Mouse (Mus musculus) MEL (cell line): ENCODE data around the gene Safb2. TPM values are rescaled to one million over a fixed set of nuclear protein-coding genes. Genes with fewer than 3 reads are reported as not detected.

Experiments
- DNase-seq: peaks from one replicate; pipeline ENCODE4 v3.0.0; 2011; ENCODE audit warnings: low read depth, low spot score
- H3K27ac ChIP-seq: 2 replicates; pipeline ENCODE4 v1.5.1; 2012; ENCODE audit warnings: low read depth, mild to moderate bottlenecking, control low read depth, low read length, moderate library complexity; ENCODE audit not compliant: control insufficient read depth
- H3K27me3 ChIP-seq, 2 experiments: fragments of 150-350 bp in 1 of 2; sonication (generic) in 1 of 2; 2 replicates each; pipeline ENCODE4 v1.6.1; 2012; ENCODE audit warnings: low read length in 2 of 2, mild to moderate bottlenecking in 2 of 2, improper control_type of control experiment in 1 of 2, moderate library complexity in 1 of 2; ENCODE audit not compliant: insufficient read depth in 2 of 2, control insufficient read depth in 1 of 2
- H3K36me3 ChIP-seq, 2 experiments: 2 replicates each; pipeline ENCODE4 v1.6.1; 2012 to 2014; ENCODE audit warnings: low read length in 2 of 2, improper control_type of control experiment in 1 of 2, inconsistent platforms in 1 of 2, mild to moderate bottlenecking in 1 of 2; ENCODE audit not compliant: insufficient read depth in 2 of 2, control insufficient read depth in 1 of 2
- H3K4me1 ChIP-seq, 2 experiments: fragments of 150-350 bp in 1 of 2; sonication (generic) in 1 of 2; 2 replicates each; pipeline ENCODE4 v1.6.1; 2012; ENCODE audit warnings: low read length in 2 of 2, improper control_type of control experiment in 1 of 2, mild to moderate bottlenecking in 1 of 2; ENCODE audit not compliant: insufficient read depth in 2 of 2, control insufficient read depth in 1 of 2
- H3K4me3 ChIP-seq, 2 experiments: fragments of 150-350 bp in 1 of 2; sonication (generic) in 1 of 2; 2 replicates each; pipeline ENCODE4 v1.5.1; 2012; ENCODE audit warnings: low read depth in 2 of 2, low read length in 2 of 2, mild to moderate bottlenecking in 2 of 2, moderate library complexity in 2 of 2, control low read depth in 1 of 2, improper control_type of control experiment in 1 of 2; ENCODE audit not compliant: control insufficient read depth in 1 of 2, insufficient read depth in 1 of 2
- H3K79me2 ChIP-seq: 2 replicates; pipeline ENCODE4 v1.6.1; 2012; ENCODE audit warnings: mild to moderate bottlenecking, low read length, moderate library complexity; ENCODE audit not compliant: control insufficient read depth, poor library complexity, insufficient read depth
- H3K9ac ChIP-seq: 2 replicates; pipeline ENCODE4 v1.6.1; 2012; ENCODE audit warnings: low read depth, mild to moderate bottlenecking, control low read depth, low read length, moderate library complexity; ENCODE audit not compliant: control insufficient read depth, poor library complexity, severe bottlenecking
- H3K9me3 ChIP-seq: fragments of 150-350 bp; sonication (generic); replicated peaks from 2 replicates; pipeline ENCODE4 v1.6.1; 2012; ENCODE audit warnings: mild to moderate bottlenecking, low read length, improper control_type of control experiment, moderate library complexity; ENCODE audit not compliant: insufficient read depth
- CTCF ChIP-seq, 3 experiments: IDR thresholded peaks in 2 of 3; conservative IDR thresholded peaks in 1 of 3; 2 replicates each; pipeline ENCODE4 v1.5.1; 2011 to 2012; ENCODE audit warnings: low read length in 3 of 3, low read depth in 2 of 3, mild to moderate bottlenecking in 2 of 3, improper control_type of control experiment in 1 of 3, inconsistent platforms in 1 of 3, mixed read lengths in 1 of 3, moderate library complexity in 1 of 3; ENCODE audit not compliant: control insufficient read depth in 1 of 3, insufficient read depth in 1 of 3, poor library complexity in 1 of 3, severe bottlenecking in 1 of 3
- E2F4 ChIP-seq: IDR thresholded peaks from 2 replicates; pipeline ENCODE4 v1.6.1; 2011; ENCODE audit warnings: low read depth, low read length, improper control_type of control experiment, borderline replicate concordance
- MAZ ChIP-seq: IDR thresholded peaks from 2 replicates; pipeline ENCODE4 v1.6.1; 2012; ENCODE audit warnings: low read depth, mild to moderate bottlenecking, inconsistent platforms, low read length, improper control_type of control experiment
- MXI1 ChIP-seq: IDR thresholded peaks from 2 replicates; pipeline ENCODE4 v1.6.1; 2011; ENCODE audit warnings: mild to moderate bottlenecking, low read depth, low read length, improper control_type of control experiment
- MYC ChIP-seq: IDR thresholded peaks from 2 replicates; pipeline ENCODE4 v1.6.1; 2011; ENCODE audit warnings: low read depth, mild to moderate bottlenecking, low read length, improper control_type of control experiment, moderate library complexity
- POLR2A ChIP-seq, 2 experiments: IDR thresholded peaks; 2 replicates each; pipeline ENCODE4 v1.6.1; 2011 to 2012; ENCODE audit warnings: low read length in 2 of 2, mild to moderate bottlenecking in 2 of 2, control low read depth in 1 of 2, improper control_type of control experiment in 1 of 2, low read depth in 1 of 2, moderate library complexity in 1 of 2; ENCODE audit not compliant: control insufficient read depth in 1 of 2, insufficient read depth in 1 of 2, poor library complexity in 1 of 2
- POLR2AphosphoS2 ChIP-seq: IDR thresholded peaks from 2 replicates; pipeline ENCODE4 v1.6.1; 2011; ENCODE audit warnings: low read length, improper control_type of control experiment
- RAD21 ChIP-seq: IDR thresholded peaks from 2 replicates; pipeline ENCODE4 v1.6.1; 2011; ENCODE audit warnings: mild to moderate bottlenecking, low read depth, low read length, improper control_type of control experiment
- SMC3 ChIP-seq: IDR thresholded peaks from 2 replicates; pipeline ENCODE4 v1.6.1; 2011; ENCODE audit warnings: low read depth, low read length, improper control_type of control experiment
- TAL1 ChIP-seq: IDR thresholded peaks from 2 replicates; pipeline ENCODE4 v1.6.1; 2012; ENCODE audit warnings: mild to moderate bottlenecking, inconsistent platforms, low read length, moderate library complexity, mixed read lengths
- TBP ChIP-seq: IDR thresholded peaks from 2 replicates; pipeline ENCODE4 v1.8.0; 2011; ENCODE audit warnings: low read depth, low read length, improper control_type of control experiment
- ZC3H11A ChIP-seq: IDR thresholded peaks from 2 replicates; pipeline ENCODE4 v1.6.1; 2012; ENCODE audit warnings: low read depth, mild to moderate bottlenecking, inconsistent platforms, low read length, improper control_type of control experiment
- ZKSCAN1 ChIP-seq: IDR thresholded peaks from 2 replicates; pipeline ENCODE4 v1.6.1; 2012; ENCODE audit warnings: low read depth, mild to moderate bottlenecking, inconsistent platforms, low read length, improper control_type of control experiment, moderate library complexity
- ZMIZ1 ChIP-seq: IDR thresholded peaks from 2 replicates; pipeline ENCODE4 v1.6.1; 2012; ENCODE audit warnings: low read depth, mild to moderate bottlenecking, inconsistent platforms, low read length, improper control_type of control experiment, moderate library complexity
- ZNF384 ChIP-seq: IDR thresholded peaks from 2 replicates; pipeline ENCODE4 v1.6.1; 2012; ENCODE audit warnings: low read depth, mild to moderate bottlenecking, inconsistent platforms, low read length, improper control_type of control experiment
- polyA plus RNA-seq, 2 experiments: library from polyadenylated mRNA; stranded (reverse) in 1 of 2; unstranded in 1 of 2; fragments of >175 nt in 1 of 2; fragments of >200 nt in 1 of 2; gene quantifications; 2 replicates each; pipeline versions ENCODE4 v1.2.1 to v1.2.4; 2012; ENCODE audit warnings: low replicate concordance in 2 of 2, low read depth in 1 of 2; ENCODE audit not compliant: insufficient read length in 2 of 2, insufficient read depth in 1 of 2, missing spikeins in 1 of 2
- total RNA-seq: library from RNA; depleted of rRNA; stranded (reverse); fragments of 300-350 nt; gene quantifications from 2 replicates; pipeline ENCODE4 v1.2.3, GENCODE M21; 2012

Safb2 gene
- total and polyA plus RNA-seq, 3 experiments, result 61.6 to 741 (median 217) TPM

GRCm38 (mm10) chr17:56558448-56558847 lies 25.9 kb downstream of the Safb2 start:
- Histone ChIP-seq H3K9ac (no peak overlapping the region), H3K79me2 (no peaks in the 10 kb centered on the region), H3K4me3 (no peak overlapping the region), H3K4me1 (no peaks in the 10 kb centered on the region), H3K27me3 (no peaks in the 10 kb centered on the region), H3K36me3 (peaks cover 0 to 4% of the 10 kb centered on the region in 2 experiments; a peak in 1 of 4 replicates), H3K27ac (no peak overlapping the region), H3K9me3 (no peaks in the 10 kb centered on the region)
- TF ChIP-seq RAD21, result peak; percentile 39
- peak; percentile 75 to 95 (median 88) for TF ChIP-seq CTCF (IDR thresholded peaks at IDR 0.05 in 2 of 3, conservative IDR thresholded peaks at IDR 0.05 in 1 of 3; ENCODE audit: control insufficient read depth in 1 of 3, insufficient read depth in 1 of 3, low read depth in 2 of 3, low read length in 3 of 3, poor library complexity in 1 of 3, severe bottlenecking in 1 of 3)
- TF ChIP-seq ZMIZ1, result no peak
- no peak for TF ChIP-seq ZNF384
- TF ChIP-seq MAZ, result peak; percentile 64; the same call in 1 of the 2 replicates
- TF ChIP-seq E2F4, result no peak
- TF ChIP-seq MXI1, result no peak
- TF ChIP-seq SMC3, result peak; percentile 60
- no peak for TF ChIP-seq ZKSCAN1
- peak; percentile 68 for DNase-seq

- no peak within 1 kb of the TSS for H3K27ac ChIP-seq
- H3K4me1 ChIP-seq, result no peaks in the 10 kb centered on the region
- H3K36me3 ChIP-seq, result no peaks in the 10 kb centered on the region
- H3K27me3 ChIP-seq, result no peaks in the 10 kb centered on the region
- no peak for TF ChIP-seq MYC
- DNase-seq, result no peak
- H3K9me3 ChIP-seq, result no peaks in the 10 kb centered on the region
- H3K9ac ChIP-seq, result no peak within 1 kb of the TSS
- H3K79me2 ChIP-seq, result no peaks in the 10 kb centered on the region
- no peak within 1 kb of the TSS for H3K4me3 ChIP-seq
These were observed 30.2 kb downstream of the Safb2 start, which contains the start of gene Gm20219 for GRCm38 (mm10) chr17:56554122-56554551. Gene Gm20219, minus strand, starts transcription at chr17:56554387.

- H3K9me3 ChIP-seq, result no peaks in the 10 kb centered on the region
- H3K36me3 ChIP-seq, result no peaks in the 10 kb centered on the region
- H3K79me2 ChIP-seq, result no peaks in the 10 kb centered on the region
- no peak overlapping the region for H3K27ac ChIP-seq
- H3K27me3 ChIP-seq, result no peaks in the 10 kb centered on the region
- H3K9ac ChIP-seq, result no peak overlapping the region
- DNase-seq, result peak; percentile 86
- no peak overlapping the region for H3K4me3 ChIP-seq
- H3K4me1 ChIP-seq, result no peaks in the 10 kb centered on the region
- no peak for TF ChIP-seq ZMIZ1
- TF ChIP-seq ZC3H11A, result peak; percentile 76
- peak; percentile 94 for TF ChIP-seq RAD21
- TF ChIP-seq TAL1, result no peak
- peak; percentile 12; the same call in 1 of the 2 replicates for TF ChIP-seq TBP
- no peak for TF ChIP-seq POLR2AphosphoS2
- TF ChIP-seq SMC3, result peak; percentile 91
- TF ChIP-seq CTCF (IDR thresholded peaks at IDR 0.05 in 2 of 3, conservative IDR thresholded peaks at IDR 0.05 in 1 of 3; ENCODE audit: control insufficient read depth in 1 of 3, insufficient read depth in 1 of 3, low read depth in 2 of 3, low read length in 3 of 3, poor library complexity in 1 of 3, severe bottlenecking in 1 of 3), result peak in 2 of 3 experiments; percentile 98 to 100; a peak in 5 of 6 replicates
- TF ChIP-seq POLR2A (IDR thresholded peaks at IDR 0.05; ENCODE audit: control insufficient read depth in 1 of 2, insufficient read depth in 1 of 2, low read depth in 1 of 2, low read length in 2 of 2, poor library complexity in 1 of 2), result no peak
These were observed 31.5 kb downstream of the Safb2 start for GRCm38 (mm10) chr17:56552781-56553363.
